In genomic region chr7:133286216-133286615, GRCm38 (mm10) we compare ENCODE assay signal across 25 mouse cellular contexts.
DNase-seq lines count a peak whose midpoint lies in the region; ATAC-seq and TF ChIP-seq lines count a peak whose summit lies in the region.
"Had no signal": no experiment of that assay in that cellular context is flagged by ENCODE, and none has a peak within 500 bp of the region (broad histone marks: within the 10 kb centered on the region; RNA-seq: fewer than 3 reads in every experiment).

No protein-coding gene starts in this region.

- peaks cover 35% of the 10 kb centered on the region for H3K4me1 ChIP-seq in cerebellum, adult 2 months (ENCODE audit: control insufficient read depth, insufficient read depth, low read length)
- H3K4me1 ChIP-seq: forebrain, embryonic 10.5 days; heart, embryonic 10.5 days; heart, embryonic 13.5 days had no signal

- no peak for ATAC-seq in megakaryocyte progenitor cell, adult 5-6 weeks (replicated peaks; ENCODE audit: poor library complexity)
- ATAC-seq: forebrain, embryonic 13.5 days; forebrain, embryonic 16.5 days; hindbrain, postnatal 0 days; inflammation-experienced regulatory T-cells, adult 6 months; intestine, embryonic 16.5 days; Patski had no signal

- H3K27me3 ChIP-seq in cerebellum, adult 2 months (ENCODE audit: control insufficient read depth, insufficient read depth, low read length), result no peaks in the 10 kb centered on the region
- H3K27me3 ChIP-seq: forebrain, embryonic 13.5 days; Patski had no signal

- DNase-seq in cerebellum, adult 11 months, result peak; percentile 39
- no peak for DNase-seq in cerebellum, adult 8-10 months
- peak in 1 of 2 experiments; percentile 52 for DNase-seq in cerebellum, adult 2 months
- DNase-seq in cerebellum, postnatal 14 days, result peak; percentile 29 to 54
- DNase-seq in thymus, postnatal 10 days (ENCODE audit: low spot score in 2 of 2), result no peak
- DNase-seq: adrenal gland, postnatal 10 days; adrenal gland, postnatal 36 days; B cell, adult 2 months; gastrocnemius, postnatal 10 days; gastrocnemius, postnatal 36 days; heart, adult 2 months; heart, postnatal 14 days; heart, postnatal 4 days; kidney, adult 18-20 months had no signal

- no peak overlapping the region for H3K4me3 ChIP-seq in cerebellum, adult 2 months (replicated peaks; ENCODE audit: insufficient read depth, low read depth, low read length)
- H3K4me3 ChIP-seq: forebrain, embryonic 10.5 days; forebrain, embryonic 13.5 days; heart, adult 2 months; heart, embryonic 10.5 days; heart, embryonic 13.5 days had no signal

- 21% methylated on average over 5 of the region's 5 CpGs for whole genome bisulfite sequencing in cerebellum, adult 2 months

- no peak for TF ChIP-seq POLR2A in cerebellum, adult 2 months (IDR thresholded peaks at IDR 0.05; ENCODE audit: borderline replicate concordance, insufficient read depth, low read length)

- no peak for TF ChIP-seq CTCF in cerebellum, adult 2 months (IDR thresholded peaks at IDR 0.05; ENCODE audit: borderline replicate concordance, insufficient read depth, low read depth, low read length)

- peak overlapping the region; percentile 94 for H3K27ac ChIP-seq in cerebellum, adult 2 months (ENCODE audit: insufficient read depth, low read length)
- H3K27ac ChIP-seq: forebrain, embryonic 10.5 days; forebrain, embryonic 13.5 days; heart, adult 2 months; heart, embryonic 10.5 days; heart, embryonic 13.5 days; hindbrain, embryonic 14.5 days; hindbrain, postnatal 0 days had no signal

Comparison
In these comparisons a context has a peak if more than half of its experiments do, and no peak if none do; other contexts are left out.
1. DNase-seq: peak in cerebellum, adult 11 months (single experiment) and cerebellum, postnatal 14 days (2 of 2); none in cerebellum, adult 8-10 months (single experiment) and thymus, postnatal 10 days (0 of 2).